Mouse (Mus musculus) inflammation-experienced regulatory T-cells, adult 16 weeks (primary cell): ENCODE results near the gene Scand1. TPM values are rescaled to one million over a fixed set of nuclear protein-coding genes. Genes with fewer than 3 reads are reported as not detected.

Experiments used
- polyA plus RNA-seq: library from polyadenylated mRNA; unstranded; fragments of 100-300 nt; shearing (Covaris generic); gene quantifications from one replicate; pipeline ENCODE4 v1.2.1, GENCODE M21; 2017

Gene Scand1
- 12.5 TPM for polyA plus RNA-seq

DNA sequence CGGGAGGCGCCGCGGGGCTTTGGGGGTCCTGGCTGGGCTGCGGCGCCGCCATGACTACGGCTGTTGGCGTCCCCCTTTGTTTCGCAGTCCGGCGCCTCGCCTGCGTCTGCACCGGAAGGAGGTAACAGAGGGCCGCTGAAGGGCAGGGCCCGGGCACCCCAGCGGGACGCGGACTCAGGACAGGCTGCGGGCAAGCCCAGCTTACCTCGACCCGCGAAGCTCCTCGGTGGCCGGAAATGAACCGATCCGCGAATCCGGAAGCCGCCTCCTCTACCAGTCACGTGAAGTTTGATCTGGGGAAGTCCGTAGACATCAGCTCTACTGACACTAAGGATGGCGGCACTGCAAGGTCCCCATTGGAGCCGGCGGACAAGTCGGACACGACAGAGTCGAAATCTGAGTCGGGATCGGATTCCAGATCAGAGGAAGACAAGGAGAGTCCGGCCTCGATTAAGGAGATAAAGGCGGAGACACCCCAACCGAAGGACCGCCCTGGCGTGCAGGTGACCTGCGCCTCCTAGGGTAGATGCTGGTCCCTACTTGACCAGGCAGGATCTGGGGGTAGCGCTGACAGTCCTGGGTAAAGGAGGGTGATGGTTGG lies at the start of gene Scand1, which contains the start of gene Cnbd2:
Gene Scand1 (minus strand): TSS at position 408 of the 601 bp plus-strand sequence.
Gene Cnbd2 (plus strand): TSS at position 3 of the 601 bp plus-strand sequence.

Other genes with a start within 250 kb of the Scand1 start
- gene Spag4, start 247.5 kb downstream of the Scand1 start, polyA plus RNA-seq = 0.52 TPM
- 100 TPM for gene Cpne1, start 200.7 kb downstream of the Scand1 start, polyA plus RNA-seq
- 54.0 TPM for gene Rbm12, start 200.7 kb downstream of the Scand1 start, polyA plus RNA-seq
- 28.7 TPM for gene Gm28036, start 185.6 kb downstream of the Scand1 start, polyA plus RNA-seq
- gene Romo1, start 168.7 kb downstream of the Scand1 start, polyA plus RNA-seq = 182 TPM
- 60.8 TPM for gene Nfs1, start 168.5 kb downstream of the Scand1 start, polyA plus RNA-seq
- 1,090 TPM for gene Rbm39, start 132.5 kb downstream of the Scand1 start, polyA plus RNA-seq
- gene Phf20, start 116.2 kb downstream of the Scand1 start, polyA plus RNA-seq = 84.2 TPM
- 5.9 TPM for gene Cnbd2, start 405 bp downstream of the Scand1 start, polyA plus RNA-seq
- gene Epb41l1, start 108.2 kb upstream of the Scand1 start, polyA plus RNA-seq = 0.30 TPM
- 42.3 TPM for gene Aar2, start 234.9 kb upstream of the Scand1 start, polyA plus RNA-seq